Mouse (Mus musculus): ENCODE data around the gene Nyap1.

The Nyap1 gene

GRCm38 (mm10) chr5:137699080-137699479, 42.3 kb downstream of the Nyap1 start:
- no peak for DNase-seq (ENCODE audit: low spot score)

- DNase-seq (ENCODE audit: low spot score): no peak
These were observed 45.5 kb downstream of the Nyap1 start for GRCm38 (mm10) chr5:137695930-137696329.

GRCm38 (mm10) chr5:137694796-137695195, 46.6 kb downstream of the Nyap1 start:
- no peak for DNase-seq (ENCODE audit: low spot score)

- DNase-seq (ENCODE audit: low spot score): no peak
These were observed 49.5 kb downstream of the Nyap1 start for GRCm38 (mm10) chr5:137691881-137692280.

- no peak for DNase-seq (ENCODE audit: low spot score)
These were observed 50.9 kb downstream of the Nyap1 start for GRCm38 (mm10) chr5:137690531-137690930.

GRCm38 (mm10) chr5:137689974-137690373, 51.4 kb downstream of the Nyap1 start:
- DNase-seq (ENCODE audit: low spot score): no peak

GRCm38 (mm10) chr5:137686127-137686790, 55.1 kb downstream of the Nyap1 start:
- DNase-seq (ENCODE audit: low spot score): no peak

GRCm38 (mm10) chr5:137685653-137686052, 55.8 kb downstream of the Nyap1 start:
- DNase-seq (ENCODE audit: low spot score): no peak

- peak; percentile 99 for DNase-seq (ENCODE audit: low spot score)
These were observed 56.9 kb downstream of the Nyap1 start, which contains the start of gene Agfg2 for GRCm38 (mm10) chr5:137684294-137685123. Agfg2 (minus strand) TSS chr5:137684726.

GRCm38 (mm10) chr5:137683388-137684293, 57.8 kb downstream of the Nyap1 start:
- no peak for DNase-seq (ENCODE audit: low spot score)

- DNase-seq (ENCODE audit: low spot score): no peak
These were observed 58.9 kb downstream of the Nyap1 start for GRCm38 (mm10) chr5:137682526-137682925.
